Mouse (Mus musculus) midbrain, embryonic 11.5 days (tissue): ENCODE measurements around the gene Tdrd9. TPM values are rescaled to one million over a fixed set of nuclear protein-coding genes. Genes with fewer than 3 reads are reported as not detected.
A peak's percentile ranks its signal among the peaks of the same experiment; 100 is the strongest.

Source experiments
- ATAC-seq: fragments of 200-750 bp; cut with Nextera tagmentation; 2 replicates; pipeline ENCODE4 v1.8.0; 2017; ENCODE audit warnings: moderate TSS enrichment, moderate library complexity; ENCODE audit not compliant: low FRiP score
- DNase-seq: peaks from one replicate; pipeline ENCODE4 v3.0.0; 2015; ENCODE audit warnings: low spot score; ENCODE audit errors: missing footprints
- H3K27ac ChIP-seq: fragments of 300-500 bp; sonication (generic); 2 replicates; pipeline ENCODE4 v1.5.1; 2014; ENCODE audit warnings: low read depth, low read length
- H3K27me3 ChIP-seq: fragments of 300-500 bp; sonication (generic); 2 replicates; pipeline ENCODE4 v1.6.1; 2014; ENCODE audit warnings: mild to moderate bottlenecking, low read length, moderate library complexity, mixed read lengths; ENCODE audit not compliant: control insufficient read depth, insufficient read depth
- H3K36me3 ChIP-seq: fragments of 300-500 bp; sonication (generic); 2 replicates; pipeline ENCODE4 v1.6.1; 2014; ENCODE audit warnings: mild to moderate bottlenecking, low read length, moderate library complexity, mixed read lengths; ENCODE audit not compliant: control insufficient read depth, insufficient read depth
- H3K4me1 ChIP-seq: fragments of 300-500 bp; sonication (generic); 2 replicates; pipeline ENCODE4 v1.6.1; 2014; ENCODE audit warnings: low read length; ENCODE audit not compliant: control insufficient read depth, insufficient read depth
- H3K4me2 ChIP-seq: fragments of 300-500 bp; sonication (generic); 2 replicates; pipeline ENCODE4 v1.6.1; 2014; ENCODE audit warnings: mild to moderate bottlenecking, moderate library complexity
- H3K4me3 ChIP-seq: fragments of 300-500 bp; sonication (generic); 2 replicates; pipeline ENCODE4 v1.5.1; 2014; ENCODE audit warnings: low read depth, low read length
- H3K9ac ChIP-seq: fragments of 300-500 bp; sonication (generic); 2 replicates; pipeline ENCODE4 v1.6.1; 2014; ENCODE audit warnings: low read length
- H3K9me3 ChIP-seq: fragments of 300-500 bp; sonication (generic); 2 replicates; pipeline ENCODE4 v1.6.1; 2016; ENCODE audit warnings: low read length; ENCODE audit not compliant: control insufficient read depth
- whole genome bisulfite sequencing: fragments of 180-500 bp; shearing (Covaris S2); extraction: QIAGEN DNeasy Blood & Tissue Kit; methylation state at CpG from one replicate; pipeline ENCODE4 v1.1.7; 2014; 5-methylcytosine and 5-hydroxymethylcytosine counted together
- polyA plus RNA-seq: library from polyadenylated mRNA; unstranded; fragments of >200 nt; fragmentation: Nextera tagmentation; extraction: Ambion mirVana; gene quantifications from 2 replicates; pipeline ENCODE4 v1.2.1, GENCODE M21; 2014

Gene Tdrd9
- polyA plus RNA-seq, 1 experiment from 2014 or later, result 1.4 TPM

GRCm38 (mm10) chr12:112086250-112086649 lies 114.9 kb downstream of the Tdrd9 start:
- Histone ChIP-seq H3K4me1 (no peaks in the 10 kb centered on the region), H3K27ac (no peak overlapping the region), H3K9me3 (no peaks in the 10 kb centered on the region), H3K9ac (no peak overlapping the region), H3K27me3 (no peaks in the 10 kb centered on the region), H3K4me2 (no peak overlapping the region), H3K4me3 (no peak overlapping the region), H3K36me3 (no peaks in the 10 kb centered on the region)
- ATAC-seq (no peak), DNase-seq (no peak)
- 94% methylated on average over 3 of the region's 3 CpGs for WGBS

GRCm38 (mm10) chr12:112086726-112087125 lies 115.4 kb downstream of the Tdrd9 start:
- H3K36me3 ChIP-seq, result no peaks in the 10 kb centered on the region
- no peaks in the 10 kb centered on the region for H3K9me3 ChIP-seq
- no peaks in the 10 kb centered on the region for H3K27me3 ChIP-seq
- H3K4me1 ChIP-seq, result no peaks in the 10 kb centered on the region
- H3K4me3 ChIP-seq, result no peak overlapping the region
- H3K27ac ChIP-seq, result no peak overlapping the region
- WGBS, result 82% methylated on average over 6 of the region's 6 CpGs
- DNase-seq, result no peak
- H3K9ac ChIP-seq, result no peak overlapping the region
- H3K4me2 ChIP-seq, result no peak overlapping the region
- ATAC-seq, result no peak

- Histone ChIP-seq H3K4me1 (no peaks in the 10 kb centered on the region), H3K36me3 (no peaks in the 10 kb centered on the region), H3K9ac (no peak overlapping the region), H3K9me3 (no peaks in the 10 kb centered on the region), H3K27ac (no peak overlapping the region), H3K27me3 (no peaks in the 10 kb centered on the region), H3K4me2 (no peak overlapping the region), H3K4me3 (no peak overlapping the region)
- DNase-seq, result no peak
- WGBS, result 67% methylated on average over 12 of the region's 12 CpGs
- no peak for ATAC-seq
Observed at GRCm38 (mm10) chr12:112088609-112089324, 117.4 kb downstream of the Tdrd9 start.

- Histone ChIP-seq H3K9ac (no peak overlapping the region; the same call in 1 of the 2 replicates), H3K4me2 (no peak overlapping the region), H3K27ac (no peak overlapping the region), H3K36me3 (no peaks in the 10 kb centered on the region), H3K4me3 (no peak overlapping the region), H3K27me3 (no peaks in the 10 kb centered on the region), H3K4me1 (no peaks in the 10 kb centered on the region), H3K9me3 (no peaks in the 10 kb centered on the region)
- peak; percentile 93 for DNase-seq
- WGBS, result 10% methylated on average over 12 of the region's 12 CpGs
- no peak for ATAC-seq
Observed at GRCm38 (mm10) chr12:112091054-112091453, 119.7 kb downstream of the Tdrd9 start.

- Histone ChIP-seq H3K36me3 (no peaks in the 10 kb centered on the region), H3K4me3 (no peak overlapping the region), H3K4me2 (no peak overlapping the region), H3K27me3 (no peaks in the 10 kb centered on the region), H3K9me3 (no peaks in the 10 kb centered on the region), H3K4me1 (no peaks in the 10 kb centered on the region), H3K27ac (no peak overlapping the region), H3K9ac (no peak overlapping the region)
- ATAC-seq (no peak), DNase-seq (no peak)
- WGBS, result 85% methylated on average over 8 of the region's 8 CpGs
Observed at GRCm38 (mm10) chr12:112094261-112094880, 123.0 kb downstream of the Tdrd9 start.

- DNase-seq (no peak), ATAC-seq (no peak)
- Histone ChIP-seq H3K36me3 (no peaks in the 10 kb centered on the region), H3K9ac (no peak overlapping the region), H3K4me1 (no peaks in the 10 kb centered on the region), H3K27ac (no peak overlapping the region), H3K27me3 (no peaks in the 10 kb centered on the region), H3K4me3 (no peak overlapping the region), H3K9me3 (no peaks in the 10 kb centered on the region), H3K4me2 (no peak overlapping the region)
- 81% methylated on average over 13 of the region's 13 CpGs for WGBS
Observed at GRCm38 (mm10) chr12:112096051-112096732, 124.8 kb downstream of the Tdrd9 start.

GRCm38 (mm10) chr12:112096733-112097117 lies 125.4 kb downstream of the Tdrd9 start:
- no peak for ATAC-seq
- Histone ChIP-seq H3K27ac (no peak overlapping the region), H3K9me3 (no peaks in the 10 kb centered on the region), H3K9ac (no peak overlapping the region), H3K4me1 (no peaks in the 10 kb centered on the region), H3K27me3 (no peaks in the 10 kb centered on the region), H3K36me3 (no peaks in the 10 kb centered on the region), H3K4me3 (no peak overlapping the region), H3K4me2 (no peak overlapping the region)
- DNase-seq, result peak; percentile 14
- WGBS, result 82% methylated on average over 8 of the region's 8 CpGs

- Histone ChIP-seq H3K9ac (no peak overlapping the region), H3K4me2 (no peak overlapping the region), H3K36me3 (no peaks in the 10 kb centered on the region), H3K27ac (no peak overlapping the region), H3K4me3 (no peak overlapping the region), H3K4me1 (no peaks in the 10 kb centered on the region), H3K9me3 (no peaks in the 10 kb centered on the region), H3K27me3 (no peaks in the 10 kb centered on the region)
- 56% methylated on average over 4 of the region's 4 CpGs for WGBS
- ATAC-seq (no peak), DNase-seq (no peak)
Observed at GRCm38 (mm10) chr12:112100106-112100505, 128.7 kb downstream of the Tdrd9 start.

GRCm38 (mm10) chr12:112101045-112101444 lies 129.7 kb downstream of the Tdrd9 start:
- no peak overlapping the region for H3K9ac ChIP-seq
- 72% methylated on average over 4 of the region's 4 CpGs for WGBS

More at GRCm38 (mm10) chr12:112101045-112101444, 129.7 kb downstream of the Tdrd9 start:
- no peaks in the 10 kb centered on the region for H3K9me3 ChIP-seq
- no peaks in the 10 kb centered on the region for H3K4me1 ChIP-seq
- H3K4me2 ChIP-seq, result no peak overlapping the region
- no peaks in the 10 kb centered on the region for H3K27me3 ChIP-seq
- H3K36me3 ChIP-seq, result no peaks in the 10 kb centered on the region
- ATAC-seq, result no peak
- H3K4me3 ChIP-seq, result no peak overlapping the region
- DNase-seq, result no peak
- H3K27ac ChIP-seq, result no peak overlapping the region
